Mouse (Mus musculus): ENCODE measurements around the gene Fam32a.

DNA sequence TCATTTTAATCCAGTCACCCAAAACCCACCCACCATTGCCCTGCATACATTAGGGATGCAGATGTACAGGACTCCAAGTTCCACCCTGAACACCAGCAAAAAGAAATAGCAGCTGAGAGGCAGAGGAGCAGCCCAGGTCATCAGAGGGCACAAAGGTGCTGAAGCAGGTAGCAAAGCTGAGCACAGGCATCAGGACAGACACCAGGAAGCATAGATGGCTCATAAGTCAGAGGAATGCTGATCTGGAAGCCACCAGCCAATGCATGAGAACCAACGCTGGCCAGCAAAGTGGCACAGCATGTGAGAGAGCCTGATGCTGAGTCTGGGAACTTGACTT is 38.3 kb downstream of the Fam32a start:
- TF ChIP-seq CTCF (IDR thresholded peaks at IDR 0.05; ENCODE audit: control insufficient read depth, insufficient read depth, insufficient read length): no peak
- no peak for TF ChIP-seq MAX (IDR thresholded peaks at IDR 0.05)
- TF ChIP-seq MYOD1 (IDR thresholded peaks at IDR 0.05; ENCODE audit: control insufficient read depth, insufficient read length, low read depth): no peak
- no peak for TF ChIP-seq MYOG (IDR thresholded peaks at IDR 0.05; ENCODE audit: control insufficient read depth, extremely low read depth, insufficient read length)

Measured in C2C12 (cell line).